In genomic region chr2:162914519-162914918, GRCm38 (mm10) we compare ENCODE assay signal across 13 mouse cellular contexts. TPM values are rescaled to one million over a fixed set of nuclear protein-coding genes. Genes with fewer than 3 reads are reported as not detected.
DNase-seq lines count a peak whose midpoint lies in the region; ATAC-seq and TF ChIP-seq lines count a peak whose summit lies in the region.
"Had no signal": no experiment of that assay in that cellular context is flagged by ENCODE, and none has a peak within 500 bp of the region (broad histone marks: within the 10 kb centered on the region; RNA-seq: fewer than 3 reads in every experiment).

No protein-coding gene starts in this region.

- no peak for TF ChIP-seq EP300 in stomach, postnatal 0 days (optimal IDR thresholded peaks at IDR 0.05)

- WGBS in stomach, postnatal 0 days = 40% methylated on average over 2 of the region's 2 CpGs

- no peaks in the 10 kb centered on the region for H3K4me1 ChIP-seq in stomach, postnatal 0 days (replicated peaks; ENCODE audit: control insufficient read depth, insufficient read depth)
- H3K4me1 ChIP-seq: limb, embryonic 12.5 days; midbrain, embryonic 12.5 days had no signal

- TF ChIP-seq CTCF in stomach, postnatal 0 days (IDR thresholded peaks at IDR 0.05; ENCODE audit: low read depth) = peak; percentile 71

- no peaks in the 10 kb centered on the region for H3K9me3 ChIP-seq in stomach, postnatal 0 days (ENCODE audit: control insufficient read depth, low read length)
- H3K9me3 ChIP-seq: embryonic facial prominence, embryonic 13.5 days; hindbrain, embryonic 10.5 days; limb, embryonic 12.5 days; midbrain, embryonic 12.5 days had no signal

- H3K9ac ChIP-seq in stomach, postnatal 0 days (ENCODE audit: low read length) = no peak overlapping the region
- H3K9ac ChIP-seq: embryonic facial prominence, embryonic 13.5 days; limb, embryonic 12.5 days; midbrain, embryonic 12.5 days had no signal

- peak; percentile 54 to 59 for DNase-seq in cerebellum, postnatal 14 days
- DNase-seq in cerebellum, adult 11 months = no peak
- peak; percentile 31 to 53 for DNase-seq in kidney, adult 8-10 months
- no peak for DNase-seq in kidney, postnatal 4 days
- DNase-seq in right cerebral cortex, adult 2 months (ENCODE audit: low spot score in 2 of 2) = peak; percentile 58 to 64
- no peak for DNase-seq in right cerebral cortex, postnatal 25 days
- no peak for DNase-seq in stomach, postnatal 0 days (ENCODE audit: low spot score)
- no peak for DNase-seq in layer of hippocampus, postnatal 14 days (ENCODE audit: low spot score in 2 of 2)
- DNase-seq: gastrocnemius, postnatal 14 days had no signal

- H3K27ac ChIP-seq in stomach, postnatal 0 days (replicated peaks) = no peak overlapping the region
- H3K27ac ChIP-seq: embryonic facial prominence, embryonic 13.5 days; hindbrain, embryonic 10.5 days; limb, embryonic 12.5 days; midbrain, embryonic 12.5 days had no signal

- H3K27me3 ChIP-seq in stomach, postnatal 0 days (ENCODE audit: control insufficient read depth, insufficient read depth, low read length) = no peaks in the 10 kb centered on the region
- H3K27me3 ChIP-seq: midbrain, embryonic 12.5 days had no signal

- no peak overlapping the region for H3K4me2 ChIP-seq in stomach, postnatal 0 days (replicated peaks; ENCODE audit: low read depth)
- H3K4me2 ChIP-seq: embryonic facial prominence, embryonic 13.5 days; limb, embryonic 12.5 days; midbrain, embryonic 12.5 days had no signal

- ATAC-seq in stomach, postnatal 0 days (ENCODE audit: low FRiP score, low TSS enrichment) = no peak

- no peak overlapping the region for H3K4me3 ChIP-seq in stomach, postnatal 0 days (ENCODE audit: low read depth, low read length)
- H3K4me3 ChIP-seq: embryonic facial prominence, embryonic 13.5 days; hindbrain, embryonic 10.5 days; limb, embryonic 12.5 days; midbrain, embryonic 12.5 days had no signal

- H3K36me3 ChIP-seq in stomach, postnatal 0 days (ENCODE audit: control insufficient read depth, insufficient read depth, low read length) = no peaks in the 10 kb centered on the region
- H3K36me3 ChIP-seq: embryonic facial prominence, embryonic 13.5 days; hindbrain, embryonic 10.5 days; limb, embryonic 12.5 days; midbrain, embryonic 12.5 days had no signal

RNA-seq across cellular contexts. Expression of gene Srsf6, which starts 16.8 kb away (rescaled TPM):
- 64.8 and 67.5 TPM in 2 replicates for polyA plus RNA-seq in stomach, postnatal 0 days (2015; fragmentation: Nextera tagmentation; extraction: Ambion mirVana)
- total RNA-seq in layer of hippocampus, postnatal 14 days (2021) = 100 to 1,000 TPM; 116 to 118 TPM

RNA-seq across cellular contexts. Expression of gene L3mbtl1, which starts 28.8 kb away (rescaled TPM):
- 0.02 and 0.24 TPM in 2 replicates for polyA plus RNA-seq in stomach, postnatal 0 days (2015; fragmentation: Nextera tagmentation; extraction: Ambion mirVana)
- 10 to 100 TPM; 18.8 to 23.3 TPM for total RNA-seq in layer of hippocampus, postnatal 14 days (2021)
- total RNA-seq: gastrocnemius, postnatal 14 days had no signal

Comparison
In these comparisons a context has a peak if more than half of its experiments do, and no peak if none do; other contexts are left out.
1. DNase-seq: peak in cerebellum, postnatal 14 days (2 of 2), kidney, adult 8-10 months (2 of 2) and right cerebral cortex, adult 2 months (2 of 2); none in cerebellum, adult 11 months (single experiment), kidney, postnatal 4 days (0 of 2), right cerebral cortex, postnatal 25 days (single experiment), stomach, postnatal 0 days (single experiment) and layer of hippocampus, postnatal 14 days (0 of 2).